Mouse (Mus musculus): ENCODE measurements around the gene Cdyl2.

- no peak for TF ChIP-seq EP300 (optimal IDR thresholded peaks at IDR 0.05)
- TF ChIP-seq CTCF (IDR thresholded peaks at IDR 0.05; ENCODE audit: low read depth) = no peak
These were observed 59.7 kb downstream of the Cdyl2 start for GRCm38 (mm10) chr8:116673052-116673451.

Data from stomach, postnatal 0 days (tissue).